Mouse (Mus musculus) layer of hippocampus, adult 18-20 months (tissue): ENCODE measurements around the gene Ift122. TPM values are rescaled to one million over a fixed set of nuclear protein-coding genes. Genes with fewer than 3 reads are reported as not detected.
A peak's percentile ranks its signal among the peaks of the same experiment; 100 is the strongest.

ENCODE experiments used
- DNase-seq, 2 experiments: peaks; one replicate each; pipeline ENCODE4 v3.0.0; 2022; ENCODE audit warnings: low spot score in 2 of 2
- total RNA-seq, 2 experiments: library from RNA; stranded (reverse); gene quantifications; 2 replicates each; pipeline ENCODE4 v1.2.3; 2021

Ift122 gene
- total RNA-seq, 2 experiments from 2014 or later = 26.4 to 33.5 TPM

DNA sequence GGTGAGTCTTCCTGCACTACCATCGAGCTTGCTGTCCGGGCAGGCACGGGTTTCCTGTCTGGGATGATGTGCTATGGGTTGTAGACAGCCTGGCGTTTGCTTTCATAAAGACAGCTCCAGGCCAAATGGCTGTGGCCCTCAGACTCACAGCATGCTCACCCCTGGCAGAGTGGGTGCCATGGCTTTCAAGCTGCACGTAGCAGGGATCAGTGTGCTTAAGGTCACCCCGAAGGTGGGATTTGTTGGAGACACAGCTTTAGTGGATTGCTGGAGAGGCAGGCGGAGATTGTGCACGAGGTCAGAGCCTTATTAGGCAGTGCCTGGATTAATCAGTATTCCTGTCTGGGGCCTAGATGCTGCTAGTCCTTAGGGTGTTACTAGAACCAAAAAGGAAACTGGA lies 37.3 kb downstream of the Ift122 start:
- no peak for DNase-seq

DNA sequence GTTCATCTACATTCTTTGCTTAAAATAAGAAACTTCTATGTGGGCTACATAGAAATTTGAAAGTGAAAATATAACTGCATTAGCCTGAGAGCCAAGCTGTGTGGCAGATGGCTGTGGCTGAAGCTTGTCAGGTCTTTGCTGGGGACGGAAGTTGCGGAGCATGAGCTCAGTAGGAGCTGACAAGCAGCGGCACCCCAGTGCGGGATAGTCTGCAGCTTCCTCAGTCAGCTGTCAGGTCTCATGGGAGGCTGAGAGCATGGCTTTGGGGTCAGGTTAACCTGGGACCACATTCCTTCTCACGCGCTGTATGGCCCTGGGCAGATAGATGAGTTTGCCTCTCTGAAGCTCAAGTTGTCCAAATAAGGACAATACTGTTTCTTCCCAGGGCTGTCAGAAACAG lies 37.8 kb downstream of the Ift122 start:
- peak; percentile 57 to 71 for DNase-seq

DNA sequence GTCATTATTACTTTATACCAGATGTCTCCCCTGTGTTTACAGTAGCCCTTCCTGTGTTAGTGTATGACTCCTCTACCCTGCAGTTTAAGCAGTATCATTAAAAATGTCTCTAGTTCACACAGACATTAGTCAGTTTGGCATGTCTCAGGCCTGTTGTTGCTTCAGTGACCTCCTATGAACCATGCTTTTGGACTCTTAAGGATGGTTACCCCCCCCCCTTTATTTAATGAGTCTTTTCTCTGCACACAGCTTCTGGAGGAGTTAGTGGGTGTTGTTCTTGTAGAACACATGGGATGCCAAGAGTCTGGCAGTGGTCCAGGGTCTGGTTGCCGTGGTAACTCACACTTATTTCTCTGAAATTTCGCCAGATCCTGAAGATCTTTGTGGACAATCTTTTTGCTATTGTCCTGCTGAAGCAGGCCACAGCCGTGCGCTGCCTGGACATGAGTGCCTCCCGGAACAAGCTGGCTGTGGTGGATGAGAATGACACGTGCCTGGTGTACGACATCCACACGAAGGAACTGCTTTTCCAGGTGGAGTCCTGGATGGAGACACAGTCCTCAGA lies 38.3 kb downstream of the Ift122 start:
- DNase-seq = peak; percentile 67 to 84

DNA sequence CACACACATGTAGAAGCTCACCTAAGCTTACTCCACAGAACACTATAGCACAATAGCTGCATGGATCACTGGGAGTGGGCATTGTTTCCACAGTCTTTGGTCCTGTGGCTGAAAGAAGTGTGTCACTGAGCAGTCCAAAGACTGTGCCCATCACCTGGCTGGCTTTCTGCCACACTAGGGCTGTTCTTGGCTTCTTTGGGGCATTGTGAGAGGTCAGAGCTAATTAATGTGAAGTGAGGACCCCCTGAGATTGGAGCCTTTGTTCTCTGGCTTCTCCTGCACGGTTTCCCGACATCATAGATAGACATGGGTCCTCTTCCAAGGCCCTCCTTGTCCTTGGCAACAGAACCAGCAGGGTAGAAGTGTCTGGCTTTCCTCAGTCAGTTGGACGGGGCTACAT lies 39.1 kb downstream of the Ift122 start:
- no peak for DNase-seq

DNA sequence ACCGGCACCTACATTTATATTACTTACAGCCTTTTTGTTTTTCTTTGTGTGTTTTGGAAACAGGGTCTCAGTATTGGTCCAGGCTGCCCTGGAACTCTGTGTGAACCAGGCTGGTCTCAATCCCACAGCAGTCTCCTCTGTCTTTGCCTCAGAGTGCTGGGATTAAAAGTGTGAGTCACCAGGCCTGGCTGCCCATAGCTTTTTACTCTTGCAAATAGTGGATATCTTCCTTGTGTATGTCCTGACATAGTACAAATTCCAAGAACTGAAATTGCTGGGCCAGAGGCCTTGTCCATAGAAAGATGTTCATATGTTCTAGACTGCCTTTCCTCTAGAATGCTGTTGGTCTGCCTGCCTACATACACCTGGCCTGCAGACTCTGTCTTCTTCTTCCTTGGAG lies 43.1 kb downstream of the Ift122 start:
- no peak for DNase-seq

DNA sequence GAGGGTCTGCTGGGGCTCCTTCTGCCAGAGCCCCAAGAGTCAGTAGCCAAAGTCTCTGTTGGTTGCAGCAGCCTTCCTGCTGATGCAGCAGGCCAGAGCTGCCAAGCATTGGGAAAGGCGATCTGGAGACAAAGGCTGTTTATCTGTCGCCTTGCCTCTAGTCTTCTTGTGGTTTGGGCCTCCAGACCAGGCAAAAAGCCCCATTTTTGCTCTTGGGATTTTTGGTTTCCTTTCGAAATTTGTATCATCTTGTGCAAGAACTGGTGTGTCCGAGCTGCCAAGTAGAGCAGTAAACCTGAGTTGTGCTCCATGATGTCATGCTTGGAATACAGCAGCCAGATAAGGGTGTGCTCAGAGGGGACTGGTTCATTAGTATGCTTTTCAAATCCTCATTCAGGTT lies 43.8 kb downstream of the Ift122 start:
- DNase-seq = peak in 1 of 2 experiments; percentile 25

DNA sequence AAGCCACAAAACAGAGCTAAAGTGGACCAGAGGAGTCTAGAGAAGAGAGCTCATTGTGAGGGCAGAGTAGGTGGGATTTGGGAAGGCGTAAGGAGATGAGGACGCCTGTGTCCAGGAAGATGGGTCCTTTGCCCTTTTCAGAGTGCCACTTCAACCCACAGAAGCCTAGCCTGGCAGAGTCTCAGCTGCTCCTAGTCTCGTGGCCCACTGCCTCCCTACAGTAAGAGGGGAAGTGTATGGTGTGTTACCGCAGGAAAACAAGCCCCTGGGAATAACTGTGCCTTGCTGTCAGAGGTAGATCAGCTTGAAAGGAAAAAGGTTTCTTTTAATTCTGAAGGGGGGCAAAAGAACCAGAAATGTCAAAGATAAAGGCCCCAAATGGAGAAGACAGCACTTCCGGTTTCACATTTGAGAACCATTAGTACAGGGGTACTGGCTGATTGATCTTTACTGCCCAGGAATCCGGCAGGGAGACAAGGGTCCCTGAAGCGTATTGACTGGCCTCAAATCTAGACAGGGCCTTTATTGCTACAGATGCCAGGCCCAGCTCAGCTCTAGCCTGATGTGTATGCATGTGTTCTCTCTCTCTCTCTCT lies 44.8 kb downstream of the Ift122 start:
- DNase-seq = no peak

DNA sequence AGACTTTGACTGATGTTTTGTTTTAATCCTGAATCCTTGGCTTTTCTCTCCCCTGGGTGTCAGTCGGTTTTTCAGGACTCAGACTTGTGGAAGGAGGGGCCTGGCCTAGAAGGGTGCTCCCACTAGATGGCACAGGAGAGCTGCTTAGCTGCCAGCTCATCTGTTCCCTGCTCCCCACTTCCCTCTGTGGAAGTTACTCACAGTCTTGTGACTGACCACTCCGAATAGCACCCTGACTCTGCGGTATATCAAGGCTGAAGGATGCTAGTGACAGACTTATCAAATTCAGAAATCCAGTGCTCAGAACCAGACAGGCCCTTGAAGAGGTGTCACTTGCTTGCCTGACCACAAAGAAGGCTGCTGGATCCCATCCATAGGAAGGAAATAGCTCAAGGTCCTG lies 47.8 kb downstream of the Ift122 start:
- DNase-seq = peak; percentile 68 to 89

DNA sequence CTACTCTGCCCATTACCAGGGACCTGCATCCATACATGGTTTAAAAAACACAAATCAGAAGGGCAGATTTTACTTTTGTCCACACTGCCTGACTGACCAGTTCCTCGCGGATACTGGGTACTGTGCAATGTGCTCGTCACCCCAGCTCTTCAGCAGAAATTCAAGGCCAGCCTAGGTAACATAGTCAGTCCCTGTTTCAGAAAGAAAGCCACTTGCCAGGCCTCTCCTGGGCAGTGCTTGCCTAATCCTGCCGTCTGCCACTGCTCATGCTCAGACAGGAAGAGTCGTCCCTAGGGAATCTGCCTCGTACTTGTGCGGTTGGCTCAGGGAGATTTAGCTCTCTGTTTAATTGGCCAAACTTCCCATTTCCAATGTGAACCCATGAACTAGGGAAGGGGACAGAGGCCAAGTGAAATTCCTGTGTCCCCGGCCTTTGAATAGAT lies 48.2 kb downstream of the Ift122 start:
- DNase-seq = no peak

DNA sequence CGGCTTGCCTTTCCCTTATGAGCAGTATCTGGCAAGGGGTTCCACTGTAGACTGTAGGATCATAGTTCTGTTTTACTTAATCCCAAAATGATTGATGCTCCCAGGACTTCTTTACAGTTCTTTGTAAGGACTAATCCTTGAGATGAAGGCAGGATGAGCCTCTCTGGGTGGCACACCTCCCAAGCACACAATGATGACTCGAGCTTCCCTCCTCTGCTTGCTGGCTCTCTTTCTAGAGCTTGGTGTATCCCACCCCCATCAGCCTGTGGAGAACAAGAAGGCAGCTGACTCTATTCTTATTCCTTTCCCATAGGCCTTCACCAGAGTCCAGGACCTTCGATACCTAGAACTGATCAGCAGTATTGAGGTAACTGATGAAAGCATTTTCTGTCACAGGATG lies 49.3 kb downstream of the Ift122 start:
- no peak for DNase-seq

DNA sequence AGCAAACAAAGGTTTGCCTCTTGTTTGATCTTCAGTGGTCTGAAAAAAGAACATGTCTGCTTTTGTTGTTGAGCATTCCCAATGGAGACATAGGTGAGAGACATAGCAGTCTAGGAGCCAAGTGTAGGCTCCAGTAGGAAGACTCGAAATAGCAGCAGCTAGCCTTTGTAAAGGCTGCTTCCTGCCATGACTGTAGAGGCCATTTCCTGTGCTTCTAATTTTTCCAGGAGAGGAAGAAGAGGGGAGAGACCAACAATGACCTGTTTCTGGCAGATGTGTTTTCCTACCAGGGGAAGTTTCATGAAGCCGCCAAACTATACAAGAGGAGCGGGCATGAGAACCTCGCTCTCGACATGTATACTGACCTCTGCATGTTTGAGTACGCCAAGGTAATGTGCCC lies 52.3 kb downstream of the Ift122 start:
- no peak for DNase-seq

DNA sequence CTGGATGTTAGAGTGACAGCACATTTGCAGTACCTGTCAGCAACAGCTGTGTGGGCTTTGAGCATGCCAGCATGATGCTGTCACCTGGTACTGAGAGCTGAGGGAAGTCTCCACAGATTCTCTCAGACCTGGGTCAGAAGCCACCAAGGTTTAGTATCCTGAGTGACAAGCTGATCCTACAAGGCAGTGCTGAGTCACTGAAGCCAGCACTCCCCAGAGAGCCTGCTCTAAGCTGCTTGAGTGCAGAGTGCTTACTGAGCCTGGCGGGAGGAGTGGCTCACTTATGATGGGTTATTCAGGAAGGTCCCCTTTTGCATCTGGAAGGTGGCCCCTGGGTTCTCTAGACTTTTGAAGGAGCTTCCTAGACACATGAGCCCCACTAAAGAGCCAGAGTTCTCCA lies 53.2 kb downstream of the Ift122 start:
- no peak for DNase-seq

DNA sequence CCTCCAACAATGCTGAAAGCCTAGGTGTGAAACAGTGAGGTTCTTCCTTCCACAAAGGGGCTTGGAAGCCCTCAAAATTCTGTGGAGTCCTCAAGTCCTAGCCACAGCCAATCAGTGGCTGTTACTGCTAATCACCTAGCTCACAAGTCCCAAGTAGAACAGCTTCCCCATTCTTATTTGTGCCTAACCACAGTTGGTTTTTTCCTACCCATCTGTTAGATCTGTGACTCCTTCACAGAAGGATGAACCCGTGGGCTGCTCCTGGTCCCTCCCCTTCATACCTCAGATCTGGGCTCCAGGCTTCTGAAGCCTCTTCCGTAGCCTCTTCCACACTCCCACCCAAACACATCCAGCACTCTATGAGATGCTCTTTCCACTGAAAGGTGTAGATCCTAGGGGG lies 53.6 kb downstream of the Ift122 start:
- DNase-seq = no peak

DNA sequence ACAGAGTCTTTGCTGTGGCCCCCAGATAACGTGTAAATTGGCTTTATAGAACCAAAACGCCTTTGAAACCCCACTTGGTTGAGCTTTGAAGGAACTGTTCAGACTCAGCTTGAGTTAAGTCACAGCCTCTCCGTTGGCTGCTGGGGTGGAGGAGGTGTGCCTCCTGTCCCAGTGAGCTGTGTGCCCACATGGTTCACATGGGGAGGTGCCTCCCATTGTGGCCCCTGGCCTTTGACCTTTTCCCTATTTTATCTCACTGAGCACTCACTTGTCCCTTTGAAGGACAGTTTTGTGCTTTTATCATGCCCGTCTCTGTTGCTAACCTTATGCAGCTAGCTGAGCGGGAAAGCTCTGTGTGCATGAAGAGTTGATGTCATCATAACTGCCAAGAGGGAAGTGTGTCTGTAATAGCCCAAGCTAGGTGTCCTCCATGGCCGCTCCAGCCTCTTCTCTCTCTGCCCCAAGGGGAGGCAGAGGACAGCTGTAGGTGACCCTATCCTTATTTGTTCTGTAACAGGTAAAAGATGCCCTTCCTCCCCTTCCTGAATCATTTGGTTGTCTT lies 55.2 kb downstream of the Ift122 start:
- DNase-seq = no peak

DNA sequence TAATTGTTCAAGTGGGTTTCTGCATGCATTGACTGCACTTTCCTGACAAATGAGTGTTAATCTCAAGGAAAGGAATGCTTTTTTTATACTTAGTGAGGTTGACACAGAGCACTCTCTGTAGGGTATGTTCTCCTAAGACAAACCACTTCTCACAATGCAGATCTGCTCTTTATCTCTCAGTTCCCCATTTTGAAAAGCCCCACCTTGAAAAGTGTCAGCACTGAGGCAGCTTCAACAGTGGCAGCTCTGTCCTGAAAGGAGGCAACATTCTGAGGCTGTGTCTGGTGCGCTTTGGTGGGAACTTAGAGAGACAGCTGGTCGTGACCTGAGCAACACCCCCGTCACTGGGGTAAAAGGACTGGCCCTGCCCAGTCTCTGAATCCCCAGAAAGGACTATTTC lies 55.8 kb downstream of the Ift122 start:
- DNase-seq = no peak

DNA sequence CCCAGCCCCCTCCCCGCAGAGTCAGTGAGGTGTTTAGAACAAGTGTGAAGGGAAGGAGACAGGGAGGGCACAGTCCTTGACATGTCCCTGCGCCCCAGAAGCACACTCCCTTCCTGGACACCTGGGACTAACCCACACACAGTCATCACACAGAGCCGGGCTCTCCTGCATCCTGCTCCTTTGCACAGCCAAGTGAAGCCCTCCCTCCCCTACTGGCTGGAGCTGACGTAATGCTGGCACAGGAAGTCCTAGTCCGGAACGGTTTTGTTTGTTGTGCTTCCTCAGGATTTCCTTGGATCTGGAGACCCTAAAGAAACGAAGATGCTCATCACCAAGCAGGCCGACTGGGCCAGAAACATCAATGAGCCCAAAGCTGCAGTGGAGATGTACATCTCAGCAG lies 56.7 kb downstream of the Ift122 start:
- DNase-seq = no peak

DNA sequence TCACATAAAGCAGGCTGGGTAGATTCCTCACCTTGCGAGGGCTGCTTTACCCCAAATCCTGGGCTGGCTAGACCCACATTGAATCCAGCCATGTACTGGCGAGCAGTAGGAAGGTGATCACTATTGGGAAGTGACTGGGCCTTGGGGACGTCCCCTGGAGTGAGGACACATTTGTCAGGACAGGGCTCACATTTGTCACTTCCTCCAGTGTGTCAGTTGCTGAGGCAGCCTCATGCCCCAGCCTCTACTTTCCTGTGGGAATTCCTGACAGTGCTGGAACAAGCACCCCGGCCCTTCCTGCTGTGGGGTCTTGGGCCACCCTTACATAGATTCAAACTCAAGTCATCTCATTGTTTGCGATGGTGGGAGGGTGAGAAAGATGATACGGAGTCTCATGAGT lies 58.5 kb downstream of the Ift122 start:
- DNase-seq = no peak

DNA sequence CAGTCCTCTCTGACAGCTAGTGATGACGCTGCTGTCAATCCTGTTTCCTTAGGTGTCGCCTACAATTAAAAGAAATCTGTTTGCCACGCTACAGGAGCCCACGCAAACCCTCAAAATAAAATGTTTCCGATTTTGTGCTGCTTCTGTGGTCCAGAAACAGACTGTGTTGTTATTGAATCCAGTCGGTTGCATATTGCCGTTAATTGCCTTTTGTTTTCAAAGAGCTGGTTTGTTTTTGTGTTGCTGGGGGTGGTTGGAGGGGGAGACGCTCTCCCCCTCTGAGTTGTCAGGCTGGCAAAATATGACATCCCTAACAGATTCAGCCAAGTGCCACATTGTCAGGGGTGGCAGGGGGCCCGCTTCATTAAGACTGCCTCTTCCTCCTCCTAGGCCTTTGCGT lies 60.2 kb downstream of the Ift122 start:
- peak; percentile 65 to 81 for DNase-seq

DNA sequence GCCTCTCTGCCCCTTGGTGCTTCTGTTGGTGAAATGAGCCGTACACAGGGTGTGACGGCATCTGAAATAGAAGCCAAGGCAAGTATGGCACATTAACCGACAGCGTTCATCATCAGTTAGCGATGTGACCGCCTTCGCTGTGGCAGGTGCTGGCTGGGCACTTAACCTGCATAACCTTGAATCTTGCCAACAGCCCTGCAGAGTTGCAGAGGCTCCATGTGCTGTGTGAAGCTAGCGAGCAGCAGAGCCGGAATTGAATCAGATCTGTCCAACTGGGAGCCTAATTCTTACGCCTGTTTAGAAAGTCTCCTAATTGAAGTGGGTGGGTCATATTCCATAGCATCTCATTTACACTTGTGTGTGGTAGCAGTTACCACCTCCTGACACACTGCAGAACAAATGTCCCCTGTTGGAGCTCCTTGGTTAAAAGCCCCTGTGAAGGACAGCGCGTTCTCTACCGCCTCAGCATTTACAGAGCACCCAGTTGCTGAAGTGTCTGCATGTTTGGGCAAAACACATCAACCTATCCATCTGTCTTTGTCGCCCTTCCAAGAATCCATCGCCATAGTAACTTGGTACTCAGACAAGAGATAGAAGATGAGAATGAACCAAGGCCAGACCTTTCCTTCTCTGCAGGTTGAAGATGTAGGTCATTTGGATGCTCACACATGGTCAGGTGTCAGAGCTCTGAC lies 61.4 kb downstream of the Ift122 start:
- DNase-seq = peak; percentile 54 to 82

DNA sequence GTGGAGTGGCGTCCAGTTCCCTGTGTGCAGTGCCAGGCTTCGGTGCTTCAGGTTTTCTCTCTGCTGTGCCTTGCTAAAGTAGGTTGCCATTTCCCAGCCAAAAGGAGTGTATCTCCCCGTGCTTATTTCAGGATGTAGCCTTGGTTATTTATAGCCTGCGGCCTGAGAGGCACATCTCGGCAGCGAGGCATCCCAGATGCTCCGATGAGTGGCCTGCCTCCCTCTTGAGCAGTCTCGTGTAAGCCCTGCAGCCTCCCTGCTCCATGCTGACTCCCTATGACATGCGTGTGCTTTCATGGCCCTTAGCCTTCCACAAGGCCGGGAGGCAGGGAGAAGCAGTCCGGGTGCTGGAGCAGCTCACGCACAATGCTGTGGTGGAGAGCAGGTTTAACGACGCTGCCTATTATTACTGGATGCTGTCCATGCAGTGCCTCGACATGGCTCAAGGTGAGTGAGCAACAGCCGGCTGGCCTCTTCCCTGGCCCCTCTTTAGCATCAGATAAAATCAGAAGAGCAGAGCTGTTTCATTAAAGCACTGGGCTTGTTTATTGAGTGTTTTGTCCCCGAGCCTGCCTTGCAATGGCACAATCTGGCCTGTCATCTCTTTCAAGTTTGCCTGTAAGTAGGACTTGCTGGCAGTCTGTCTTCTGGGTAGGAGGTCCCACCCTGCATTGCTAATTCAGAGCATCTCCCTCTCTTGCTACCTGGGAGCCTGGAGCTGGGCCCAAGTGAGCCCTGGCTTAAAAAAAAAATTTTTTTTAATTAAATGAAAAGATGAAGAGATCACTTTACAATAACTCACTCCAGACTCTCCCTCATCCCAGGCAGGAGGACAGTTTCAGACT lies 62.6 kb downstream of the Ift122 start:
- DNase-seq = no peak

DNA sequence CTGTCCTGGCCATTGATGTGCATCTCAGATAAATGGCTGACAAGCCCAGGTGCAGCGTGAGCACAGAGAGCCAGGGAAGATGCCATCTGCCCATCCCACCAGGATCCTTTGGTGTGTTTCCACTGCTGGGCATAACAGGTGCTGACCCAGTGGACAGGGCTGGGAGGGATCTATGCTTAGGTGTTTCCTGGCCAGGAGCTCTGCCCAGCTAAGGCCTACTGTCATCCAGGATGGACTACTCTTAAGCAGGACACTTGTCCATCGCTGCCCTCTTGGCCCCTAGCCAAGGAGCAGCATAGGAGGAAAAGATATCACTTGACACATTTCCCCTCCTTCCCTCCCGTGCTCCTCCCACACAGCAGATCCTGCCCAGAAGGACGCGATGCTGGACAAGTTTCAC lies 63.3 kb downstream of the Ift122 start:
- DNase-seq = no peak

DNA sequence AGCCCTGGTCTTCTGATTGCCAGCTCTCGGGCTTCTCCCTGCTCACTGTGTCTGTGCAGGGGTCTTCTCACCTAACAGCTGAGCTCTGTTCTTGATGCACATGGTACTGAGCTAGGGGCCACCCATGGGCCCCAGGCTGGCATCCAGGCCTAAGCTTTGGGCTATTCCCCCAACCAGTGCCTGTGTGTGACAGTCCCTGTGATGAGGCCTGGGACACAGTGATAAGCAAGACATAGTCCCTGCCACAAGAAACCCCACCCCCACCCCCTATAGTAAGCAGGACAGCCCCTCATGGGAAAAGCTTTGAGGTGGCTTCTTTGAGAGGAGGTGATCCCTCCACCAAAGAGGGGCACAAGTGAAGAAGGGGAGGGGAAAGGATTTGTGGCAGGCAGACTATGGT lies 65.3 kb downstream of the Ift122 start:
- DNase-seq = no peak
